Mouse (Mus musculus) cerebellum, adult 9-10 months (tissue): ENCODE measurements at regions not wholly inside any gene's neighbourhood (a gene's known extent, or its start where the extent isn't known, plus 50 kb on each side); places are given as distances from the start of the nearest gene placed in this dataset.

Source experiments
- DNase-seq: peaks from one replicate; pipeline ENCODE4 v3.0.0; 2022

- DNase-seq, result no peak
Observed at GRCm38 (mm10) chr7:58093523-58093922, 562.4 kb upstream of the Atp10a start.

GRCm38 (mm10) chr7:58078825-58079224, 569.0 kb upstream of the Gabra5 start:
- no peak for DNase-seq

GRCm38 (mm10) chr7:58032975-58033374, 523.1 kb upstream of the Gabra5 start:
- peak; percentile 2 for DNase-seq

- no peak for DNase-seq
Observed at GRCm38 (mm10) chr7:58032111-58032510, 522.3 kb upstream of the Gabra5 start.

- no peak for DNase-seq
Observed at GRCm38 (mm10) chr7:57992406-57993223, 482.8 kb upstream of the Gabra5 start.

- DNase-seq, result no peak
Observed at GRCm38 (mm10) chr7:57983192-57983591, 473.3 kb upstream of the Gabra5 start.

GRCm38 (mm10) chr7:57966216-57966615, 456.4 kb upstream of the Gabra5 start:
- DNase-seq, result no peak

GRCm38 (mm10) chr7:57958871-57959270, 449.0 kb upstream of the Gabra5 start:
- no peak for DNase-seq
